Mouse (Mus musculus) lung, embryonic 14.5 days (tissue): ENCODE data around the gene Ninj1. TPM values are rescaled to one million over a fixed set of nuclear protein-coding genes. Genes with fewer than 3 reads are reported as not detected.
A peak's percentile ranks its signal among the peaks of the same experiment; 100 is the strongest.

ENCODE experiments used
- ATAC-seq: fragments of 200-750 bp; cut with Nextera tagmentation; 2 replicates; pipeline ENCODE4 v1.8.0; 2017; ENCODE audit warnings: mild to moderate bottlenecking, moderate TSS enrichment, moderate library complexity; ENCODE audit not compliant: insufficient read depth
- DNase-seq: peaks from one replicate; pipeline ENCODE4 v3.0.0-alpha.2; 2015
- H3K27ac ChIP-seq: fragments of 300-500 bp; sonication (generic); 2 replicates; pipeline ENCODE4 v1.5.1; 2014; ENCODE audit warnings: low read depth, mild to moderate bottlenecking, moderate library complexity
- H3K27me3 ChIP-seq: fragments of 300-500 bp; sonication (generic); 2 replicates; pipeline ENCODE4 v1.6.1; 2014; ENCODE audit warnings: low read length, control low read depth; ENCODE audit not compliant: insufficient read depth
- H3K36me3 ChIP-seq: fragments of 300-500 bp; sonication (generic); 2 replicates; pipeline ENCODE4 v1.6.1; 2014; ENCODE audit warnings: control low read depth; ENCODE audit not compliant: insufficient read depth
- H3K4me1 ChIP-seq: fragments of 300-500 bp; sonication (generic); 2 replicates; pipeline ENCODE4 v1.6.1; 2014; ENCODE audit warnings: antibody characterized with exemption, control low read depth; ENCODE audit not compliant: insufficient read depth
- H3K4me2 ChIP-seq: fragments of 300-500 bp; sonication (generic); 2 replicates; pipeline ENCODE4 v1.6.1; 2014; ENCODE audit warnings: mild to moderate bottlenecking
- H3K4me3 ChIP-seq: fragments of 300-500 bp; sonication (generic); 2 replicates; pipeline ENCODE4 v1.5.1; 2014; ENCODE audit warnings: low read depth, low read length
- H3K9ac ChIP-seq: fragments of 300-500 bp; sonication (generic); 2 replicates; pipeline ENCODE4 v1.6.1; 2014
- H3K9me3 ChIP-seq: fragments of 300-500 bp; sonication (generic); 2 replicates; pipeline ENCODE4 v1.6.1; 2016; ENCODE audit warnings: low read depth, low read length, control low read depth
- CTCF ChIP-seq: IDR thresholded peaks from 2 replicates; pipeline ENCODE4 v1.5.1; 2016; ENCODE audit warnings: antibody characterized with exemption, low read depth
- WGBS: fragments of 180-500 bp; shearing (Covaris S2); extraction: QIAGEN DNeasy Blood & Tissue Kit; methylation state at CpG from one replicate; pipeline ENCODE4 v1.1.7; 2014; 5-methylcytosine and 5-hydroxymethylcytosine counted together
- polyA plus RNA-seq: library from polyadenylated mRNA; unstranded; fragments of >200 nt; fragmentation: Nextera tagmentation; extraction: Ambion mirVana; gene quantifications from 2 replicates; pipeline ENCODE4 v1.2.1, GENCODE M21; 2014

Gene Ninj1
- polyA plus RNA-seq, 1 experiment from 2014 or later: 44.2 TPM

GRCm38 (mm10) chr13:49189970-49190870 is 2.9 kb downstream of the Ninj1 start:
- Histone ChIP-seq H3K9me3 (no peaks in the 10 kb centered on the region), H3K27ac (no peak overlapping the region), H3K4me1 (peaks cover 13% of the 10 kb centered on the region; the same call in 1 of the 2 replicates), H3K4me2 (0 out of 2 replicates have a peak overlapping the region, but pooled peaks have one; percentile 2), H3K27me3 (no peaks in the 10 kb centered on the region), H3K36me3 (no peaks in the 10 kb centered on the region), H3K9ac (no peak overlapping the region), H3K4me3 (no peak overlapping the region)
- TF ChIP-seq CTCF: no peak
- WGBS: 51% methylated on average over 12 of the region's 12 CpGs
- DNase-seq (peak; percentile 35), ATAC-seq (no peak)

GRCm38 (mm10) chr13:49190876-49191672 is 3.8 kb downstream of the Ninj1 start:
- ATAC-seq (no peak), DNase-seq (no peak)
- Histone ChIP-seq H3K4me2 (no peak overlapping the region), H3K27ac (no peak overlapping the region), H3K4me1 (peaks cover 13% of the 10 kb centered on the region; the same call in 1 of the 2 replicates), H3K9ac (no peak overlapping the region), H3K36me3 (peaks cover 5% of the 10 kb centered on the region; the same call in 1 of the 2 replicates), H3K9me3 (no peaks in the 10 kb centered on the region), H3K27me3 (no peaks in the 10 kb centered on the region), H3K4me3 (no peak overlapping the region)
- WGBS: 66% methylated on average over 7 of the region's 7 CpGs
- TF ChIP-seq CTCF: no peak

GRCm38 (mm10) chr13:49191673-49192035 is 4.4 kb downstream of the Ninj1 start:
- Histone ChIP-seq H3K36me3 (peaks cover 5% of the 10 kb centered on the region; the same call in 1 of the 2 replicates), H3K4me1 (peaks cover 13% of the 10 kb centered on the region; the same call in 1 of the 2 replicates), H3K4me3 (no peak overlapping the region), H3K9ac (no peak overlapping the region), H3K27me3 (no peaks in the 10 kb centered on the region), H3K4me2 (no peak overlapping the region), H3K27ac (no peak overlapping the region), H3K9me3 (no peaks in the 10 kb centered on the region)
- no peak for DNase-seq
- no peak for ATAC-seq
- TF ChIP-seq CTCF: no peak
- 43% methylated on average over 5 of the region's 5 CpGs for WGBS

GRCm38 (mm10) chr13:49192156-49192855 is 5.0 kb downstream of the Ninj1 start:
- DNase-seq: no peak
- H3K4me3 ChIP-seq: no peak overlapping the region
- peaks cover 5% of the 10 kb centered on the region; the same call in 1 of the 2 replicates for H3K36me3 ChIP-seq
- no peak overlapping the region for H3K27ac ChIP-seq
- ATAC-seq: no peak
- no peaks in the 10 kb centered on the region for H3K9me3 ChIP-seq
- no peak overlapping the region for H3K9ac ChIP-seq
- peaks cover 8% of the 10 kb centered on the region; the same call in 1 of the 2 replicates for H3K4me1 ChIP-seq
- WGBS: 67% methylated on average over 16 of the region's 16 CpGs
- no peak for TF ChIP-seq CTCF
- H3K27me3 ChIP-seq: no peaks in the 10 kb centered on the region
- H3K4me2 ChIP-seq: no peak overlapping the region

- H3K9me3 ChIP-seq: no peaks in the 10 kb centered on the region
- H3K9ac ChIP-seq: no peak overlapping the region
- H3K4me1 ChIP-seq: no peaks in the 10 kb centered on the region
- H3K4me3 ChIP-seq: no peak overlapping the region
- TF ChIP-seq CTCF: no peak
- no peak overlapping the region for H3K4me2 ChIP-seq
- H3K27me3 ChIP-seq: no peaks in the 10 kb centered on the region
- ATAC-seq (no peak), DNase-seq (no peak)
- WGBS: 91% methylated on average over 17 of the region's 17 CpGs
- H3K27ac ChIP-seq: no peak overlapping the region
- H3K36me3 ChIP-seq: peaks cover 5% of the 10 kb centered on the region; the same call in 1 of the 2 replicates
Observed at GRCm38 (mm10) chr13:49193650-49194049, 6.4 kb downstream of the Ninj1 start.

GRCm38 (mm10) chr13:49194811-49195210 is 7.5 kb downstream of the Ninj1 start:
- ATAC-seq: no peak
- H3K4me2 ChIP-seq: no peak overlapping the region
- H3K4me1 ChIP-seq: no peaks in the 10 kb centered on the region
- H3K9me3 ChIP-seq: no peaks in the 10 kb centered on the region
- no peak overlapping the region for H3K4me3 ChIP-seq
- no peak for DNase-seq
- no peak overlapping the region for H3K27ac ChIP-seq
- 95% methylated on average over 13 of the region's 13 CpGs for WGBS
- TF ChIP-seq CTCF: no peak
- no peak overlapping the region for H3K9ac ChIP-seq
- peaks cover 5% of the 10 kb centered on the region; the same call in 1 of the 2 replicates for H3K36me3 ChIP-seq
- H3K27me3 ChIP-seq: no peaks in the 10 kb centered on the region
